Mouse (Mus musculus) erythroblast, embryonic 14.5 days (primary cell): ENCODE results near the gene Fosb.

ENCODE experiments used
- GATA1 ChIP-seq: IDR thresholded peaks from 2 replicates; pipeline ENCODE4 v1.6.1; 2012; ENCODE audit warnings: low read length, inconsistent platforms, mixed read lengths
- TAL1 ChIP-seq: IDR thresholded peaks from 3 replicates; pipeline ENCODE4 v1.6.1; 2012; ENCODE audit warnings: low read length, inconsistent platforms, mixed read lengths

GRCm38 (mm10) chr7:19325262-19326199, 15.7 kb upstream of the Fosb start:
- TF ChIP-seq GATA1 (no peak), TAL1 (no peak)
